Mouse (Mus musculus) thymus, postnatal 0 days (tissue): ENCODE measurements at regions not wholly inside any gene's neighbourhood (a gene's known extent, or its start where the extent isn't known, plus 50 kb on each side); places are given as distances from the start of the nearest gene placed in this dataset.

Experiments used
- DNase-seq: peaks from one replicate; pipeline ENCODE4 v3.0.0-alpha.2; 2015; ENCODE audit warnings: low spot score

- DNase-seq = no peak
These were observed 131.0 kb upstream of the Rgs17 start for GRCm38 (mm10) chr10:6053207-6053606.

GRCm38 (mm10) chr10:6043358-6043757, 121.2 kb upstream of the Rgs17 start:
- DNase-seq = no peak

GRCm38 (mm10) chr10:6039771-6040170, 117.6 kb upstream of the Rgs17 start:
- no peak for DNase-seq

- DNase-seq = peak; percentile 36
These were observed 113.7 kb upstream of the Rgs17 start for GRCm38 (mm10) chr10:6035792-6036487.

DNA sequence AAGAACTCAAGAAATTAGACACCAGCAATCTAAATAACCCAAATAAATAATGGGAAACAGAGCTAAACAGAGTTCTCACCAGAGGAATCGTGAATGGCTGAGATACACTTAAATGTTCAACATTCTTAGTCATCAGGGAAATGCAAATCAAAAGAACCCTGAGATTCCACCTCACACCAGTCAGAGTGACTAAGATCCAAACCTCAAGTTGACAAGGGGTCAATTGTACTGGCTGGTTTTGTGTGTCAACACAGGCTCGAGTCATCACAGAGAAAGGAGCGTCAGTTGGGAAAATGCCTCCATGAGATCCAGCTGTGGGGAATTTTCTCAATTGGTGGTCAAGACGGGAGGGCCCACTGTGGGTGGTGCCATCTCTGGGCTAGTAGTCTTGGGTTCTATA, 110.3 kb upstream of the Rgs17 start:
- DNase-seq = no peak

DNA sequence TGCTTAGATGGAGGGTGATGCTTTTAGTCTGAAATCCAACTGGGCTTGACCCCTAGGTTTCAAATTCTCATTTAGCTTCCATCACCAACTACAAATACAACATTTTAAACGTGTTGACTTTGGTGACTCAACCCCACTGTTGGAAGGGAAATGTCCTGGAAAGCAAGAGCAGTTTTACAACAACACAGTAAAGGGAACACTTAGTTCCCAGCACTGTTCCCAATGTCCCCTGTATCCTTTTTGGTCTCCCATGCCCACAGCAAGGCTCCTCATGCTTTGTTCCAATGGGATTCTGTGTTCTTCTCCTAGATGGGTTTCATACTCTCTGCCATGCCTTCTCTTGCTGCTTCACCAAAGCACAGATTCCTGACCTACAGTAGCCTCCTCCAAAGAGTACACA, 105.4 kb upstream of the Rgs17 start:
- no peak for DNase-seq

DNA sequence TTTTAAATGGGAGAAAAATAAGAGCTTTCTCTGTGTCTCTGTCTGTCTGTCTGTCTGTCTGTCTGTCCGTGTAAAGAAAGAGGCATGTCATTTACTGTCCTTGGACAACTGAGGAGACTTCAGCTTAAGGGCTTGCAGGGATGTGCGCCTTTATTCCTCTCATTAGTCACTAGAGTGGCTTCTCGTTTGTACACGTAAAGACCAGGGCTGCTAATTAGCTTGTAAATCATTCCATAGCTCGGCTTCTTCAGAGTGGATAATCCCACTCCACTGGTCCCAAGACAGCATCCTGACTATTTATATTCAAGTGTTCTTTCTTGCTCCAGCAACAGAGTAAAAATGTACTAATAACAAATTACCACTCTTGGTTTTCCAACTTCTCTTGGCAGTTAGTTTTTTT, 104.1 kb upstream of the Rgs17 start:
- no peak for DNase-seq

- no peak for DNase-seq
These were observed 100.5 kb upstream of the Rgs17 start for GRCm38 (mm10) chr10:6022609-6023283.

- no peak for DNase-seq
These were observed 98.9 kb upstream of the Rgs17 start for GRCm38 (mm10) chr10:6020944-6021684.

- DNase-seq = no peak
These were observed 91.5 kb upstream of the Rgs17 start for GRCm38 (mm10) chr10:6013743-6014142.

- DNase-seq = no peak
These were observed 89.3 kb upstream of the Rgs17 start for GRCm38 (mm10) chr10:6011541-6011940.

GRCm38 (mm10) chr10:6011029-6011428, 88.8 kb upstream of the Rgs17 start:
- no peak for DNase-seq

DNA sequence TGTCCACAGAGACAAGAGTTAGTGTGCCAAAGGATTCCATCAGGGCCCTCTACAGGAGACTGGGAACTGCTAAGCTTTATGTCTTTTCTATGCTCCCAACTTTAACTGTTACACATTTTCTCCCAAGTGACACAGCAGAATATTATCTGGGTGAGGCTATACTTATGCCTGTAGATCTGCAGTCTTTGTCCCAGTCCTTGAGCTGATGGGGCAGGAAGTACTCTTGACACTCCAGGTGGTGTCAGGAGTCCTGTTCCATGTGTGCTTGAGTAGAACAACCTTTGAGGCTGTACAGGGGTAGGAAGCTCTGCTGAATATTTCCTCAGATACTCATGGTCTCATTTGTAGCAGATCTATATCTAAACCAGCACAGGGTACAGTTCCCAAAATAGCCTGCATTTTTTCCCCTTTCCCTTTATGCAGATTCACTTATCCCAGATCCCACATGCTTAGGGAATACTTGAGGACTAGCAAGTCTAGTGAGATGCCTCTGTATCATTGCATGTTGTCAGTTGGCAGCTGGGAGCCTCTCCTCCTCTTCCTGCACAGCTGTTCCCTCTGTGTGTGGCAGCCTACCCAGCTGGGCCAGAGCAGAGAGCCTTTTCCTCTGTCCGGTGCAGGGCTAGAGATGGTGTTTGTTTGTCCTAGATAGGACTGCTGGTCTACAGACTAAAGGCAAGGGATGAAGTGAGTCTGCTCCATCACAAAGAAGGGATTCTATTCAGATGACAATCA, 85.2 kb upstream of the Rgs17 start:
- no peak for DNase-seq

DNA sequence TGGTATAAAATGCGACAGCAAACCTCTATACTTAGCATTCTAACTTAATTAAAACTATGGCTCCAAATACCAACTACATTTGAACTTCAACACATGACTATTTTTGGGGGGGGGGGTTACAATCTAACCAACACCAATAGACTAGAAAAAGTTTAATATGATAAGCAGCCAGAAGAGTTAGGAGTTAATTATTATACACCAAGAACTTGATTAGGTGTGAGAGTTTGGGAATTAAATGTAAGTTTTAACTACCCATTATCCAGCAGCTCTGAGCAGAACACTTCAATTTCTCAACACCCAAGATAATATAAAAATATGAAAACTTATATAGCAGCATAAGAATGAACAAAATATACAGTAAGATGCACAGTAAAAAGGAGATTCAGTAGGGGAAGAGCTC, 59.2 kb upstream of the Rgs17 start:
- DNase-seq = no peak

GRCm38 (mm10) chr10:5978534-5978933, 56.3 kb upstream of the Rgs17 start:
- no peak for DNase-seq
